Mouse (Mus musculus) C2C12 (cell line): ENCODE data around the gene Pdss1.
"Not testable (repeated sequence)": the region's sequence is repeated elsewhere in the genome, so short reads cannot be mapped to it uniquely, and the experiment has no call there.

Experiments used
- CEBPB ChIP-seq: IDR thresholded peaks from one replicate; pipeline ENCODE4 v1.6.1; 2011; ENCODE audit warnings: low read depth, mild to moderate bottlenecking, control low read depth, moderate library complexity
- CTCF ChIP-seq: IDR thresholded peaks from one replicate; pipeline ENCODE4 v1.5.1; 2011; ENCODE audit not compliant: control insufficient read depth, insufficient read depth, insufficient read length
- MAX ChIP-seq: IDR thresholded peaks from one replicate; pipeline ENCODE4 v1.6.1; 2011; ENCODE audit warnings: mild to moderate bottlenecking, control low read depth
- MYOD1 ChIP-seq: IDR thresholded peaks from one replicate; pipeline ENCODE4 v1.6.1; 2011; ENCODE audit warnings: low read depth; ENCODE audit not compliant: control insufficient read depth, insufficient read length
- USF1 ChIP-seq: IDR thresholded peaks from one replicate; pipeline ENCODE4 v1.6.1; 2011; ENCODE audit warnings: low read depth, mild to moderate bottlenecking, control low read depth, moderate library complexity

DNA sequence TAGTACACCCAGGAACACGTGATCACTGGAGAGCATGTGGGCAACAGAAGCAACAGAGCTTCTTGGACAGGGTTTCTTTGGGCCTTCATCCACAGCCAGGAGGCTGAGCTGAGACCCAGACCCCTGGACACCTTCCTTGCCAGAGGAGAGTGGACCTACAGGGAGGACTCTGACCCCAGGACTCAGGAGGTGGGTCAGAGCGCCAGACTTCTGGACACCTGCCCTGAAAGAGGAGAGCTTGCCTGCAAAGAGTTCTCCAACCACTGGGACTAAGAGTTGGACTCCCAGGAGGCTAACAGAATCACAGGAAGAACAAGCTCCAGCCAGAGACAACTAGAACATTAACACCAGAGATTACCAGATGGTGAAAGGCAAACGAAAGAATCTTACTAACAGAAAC, 14.6 kb upstream of the Pdss1 start:
- not testable (repeated sequence) for TF ChIP-seq MYOD1, CTCF, MAX, USF1, CEBPB
